Mouse (Mus musculus) lung, embryonic 14.5 days (tissue): ENCODE measurements around the gene Tgfb2. TPM values are rescaled to one million over a fixed set of nuclear protein-coding genes. Genes with fewer than 3 reads are reported as not detected.

Experiments used
- ATAC-seq: fragments of 200-750 bp; cut with Nextera tagmentation; 2 replicates; pipeline ENCODE4 v1.8.0; 2017; ENCODE audit warnings: mild to moderate bottlenecking, moderate TSS enrichment, moderate library complexity; ENCODE audit not compliant: insufficient read depth
- DNase-seq: peaks from one replicate; pipeline ENCODE4 v3.0.0-alpha.2; 2015
- H3K27ac ChIP-seq: fragments of 300-500 bp; sonication (generic); 2 replicates; pipeline ENCODE4 v1.5.1; 2014; ENCODE audit warnings: low read depth, mild to moderate bottlenecking, moderate library complexity
- H3K27me3 ChIP-seq: fragments of 300-500 bp; sonication (generic); 2 replicates; pipeline ENCODE4 v1.6.1; 2014; ENCODE audit warnings: low read length, control low read depth; ENCODE audit not compliant: insufficient read depth
- H3K36me3 ChIP-seq: fragments of 300-500 bp; sonication (generic); 2 replicates; pipeline ENCODE4 v1.6.1; 2014; ENCODE audit warnings: control low read depth; ENCODE audit not compliant: insufficient read depth
- H3K4me1 ChIP-seq: fragments of 300-500 bp; sonication (generic); 2 replicates; pipeline ENCODE4 v1.6.1; 2014; ENCODE audit warnings: antibody characterized with exemption, control low read depth; ENCODE audit not compliant: insufficient read depth
- H3K4me2 ChIP-seq: fragments of 300-500 bp; sonication (generic); 2 replicates; pipeline ENCODE4 v1.6.1; 2014; ENCODE audit warnings: mild to moderate bottlenecking
- H3K4me3 ChIP-seq: fragments of 300-500 bp; sonication (generic); 2 replicates; pipeline ENCODE4 v1.5.1; 2014; ENCODE audit warnings: low read depth, low read length
- H3K9ac ChIP-seq: fragments of 300-500 bp; sonication (generic); 2 replicates; pipeline ENCODE4 v1.6.1; 2014
- H3K9me3 ChIP-seq: fragments of 300-500 bp; sonication (generic); 2 replicates; pipeline ENCODE4 v1.6.1; 2016; ENCODE audit warnings: low read depth, low read length, control low read depth
- CTCF ChIP-seq: IDR thresholded peaks from 2 replicates; pipeline ENCODE4 v1.5.1; 2016; ENCODE audit warnings: antibody characterized with exemption, low read depth
- WGBS: fragments of 180-500 bp; shearing (Covaris S2); extraction: QIAGEN DNeasy Blood & Tissue Kit; methylation state at CpG from one replicate; pipeline ENCODE4 v1.1.7; 2014; 5-methylcytosine and 5-hydroxymethylcytosine counted together
- polyA plus RNA-seq: library from polyadenylated mRNA; unstranded; fragments of >200 nt; fragmentation: Nextera tagmentation; extraction: Ambion mirVana; gene quantifications from 2 replicates; pipeline ENCODE4 v1.2.1, GENCODE M21; 2014

Gene Tgfb2
- polyA plus RNA-seq, 1 experiment from 2014 or later, result 86.5 TPM

GRCm38 (mm10) chr1:186714215-186714614, 8.4 kb upstream of the Tgfb2 start:
- Histone ChIP-seq H3K4me2 (no peak overlapping the region), H3K9me3 (no peaks in the 10 kb centered on the region), H3K4me3 (no peak overlapping the region), H3K27ac (peak overlapping the region; percentile 70; the same call in 1 of the 2 replicates), H3K27me3 (no peaks in the 10 kb centered on the region), H3K4me1 (0 out of 2 replicates have a peak, but pooled peaks cover 6% of the 10 kb centered on the region), H3K9ac (no peak overlapping the region), H3K36me3 (peaks cover 12% of the 10 kb centered on the region)
- TF ChIP-seq CTCF, result no peak
- DNase-seq (no peak), ATAC-seq (no peak)
- 84% methylated on average over 4 of the region's 4 CpGs for WGBS

GRCm38 (mm10) chr1:186712802-186713471, 7.1 kb upstream of the Tgfb2 start:
- WGBS, result 2% methylated on average over 3 of the region's 3 CpGs
- no peak overlapping the region for H3K9ac ChIP-seq
- no peak for ATAC-seq
- 0 out of 2 replicates have a peak, but pooled peaks cover 3% of the 10 kb centered on the region for H3K4me1 ChIP-seq
- no peak overlapping the region for H3K4me3 ChIP-seq
- H3K27ac ChIP-seq, result no peak overlapping the region
- peak; percentile 90 for DNase-seq
- TF ChIP-seq CTCF, result peak; percentile 81
- no peaks in the 10 kb centered on the region for H3K9me3 ChIP-seq
- no peaks in the 10 kb centered on the region for H3K27me3 ChIP-seq
- no peak overlapping the region for H3K4me2 ChIP-seq
- peaks cover 15% of the 10 kb centered on the region for H3K36me3 ChIP-seq

GRCm38 (mm10) chr1:186705203-186705914, 430 bp downstream of the Tgfb2 start:
- no peaks in the 10 kb centered on the region for H3K9me3 ChIP-seq
- peak; percentile 92 for DNase-seq
- peak overlapping the region; percentile 68 for H3K4me3 ChIP-seq
- TF ChIP-seq CTCF, result peak; percentile 35; the same call in 1 of the 2 replicates
- H3K27ac ChIP-seq, result peak overlapping the region; percentile 91
- WGBS, result under 1% methylated on average over 48 of the region's 65 CpGs
- peak overlapping the region; percentile 62 for H3K4me2 ChIP-seq
- H3K36me3 ChIP-seq, result 0 out of 2 replicates have a peak, but pooled peaks cover 6% of the 10 kb centered on the region
- H3K27me3 ChIP-seq, result no peaks in the 10 kb centered on the region
- H3K4me1 ChIP-seq, result peaks cover 4% of the 10 kb centered on the region; the same call in 1 of the 2 replicates
- peak overlapping the region; percentile 92 for H3K9ac ChIP-seq
- peak; percentile 75 for ATAC-seq

- Histone ChIP-seq H3K36me3 (0 out of 2 replicates have a peak, but pooled peaks cover 6% of the 10 kb centered on the region), H3K27me3 (no peaks in the 10 kb centered on the region), H3K4me3 (peak overlapping the region; percentile 68), H3K4me1 (peaks cover 5% of the 10 kb centered on the region; the same call in 1 of the 2 replicates), H3K4me2 (peak overlapping the region; percentile 62), H3K9me3 (no peaks in the 10 kb centered on the region), H3K9ac (peak overlapping the region; percentile 92), H3K27ac (peak overlapping the region; percentile 91)
- no peak for ATAC-seq
- DNase-seq, result peak; percentile 63
- no peak for TF ChIP-seq CTCF
- WGBS, result 0% methylated on average over 36 of the region's 36 CpGs
These were observed 1.6 kb downstream of the Tgfb2 start for GRCm38 (mm10) chr1:186703980-186704701.

GRCm38 (mm10) chr1:186703256-186703979, 2.4 kb downstream of the Tgfb2 start:
- H3K27ac ChIP-seq, result peak overlapping the region; percentile 91
- peak overlapping the region; percentile 62 for H3K4me2 ChIP-seq
- no peaks in the 10 kb centered on the region for H3K9me3 ChIP-seq
- TF ChIP-seq CTCF, result no peak
- H3K36me3 ChIP-seq, result peaks cover 11% of the 10 kb centered on the region; the same call in 1 of the 2 replicates
- H3K27me3 ChIP-seq, result no peaks in the 10 kb centered on the region
- under 1% methylated on average over 15 of the region's 15 CpGs for WGBS
- H3K4me3 ChIP-seq, result peak overlapping the region; percentile 68
- DNase-seq (peak; percentile 70), ATAC-seq (no peak)
- H3K9ac ChIP-seq, result peak overlapping the region; percentile 92
- H3K4me1 ChIP-seq, result peaks cover 5% of the 10 kb centered on the region; the same call in 1 of the 2 replicates
